ENCODE assay signal across 13 mouse cellular contexts in genomic region chr11:70079928-70080327, GRCm38 (mm10). TPM values are rescaled to one million over a fixed set of nuclear protein-coding genes. Genes with fewer than 3 reads are reported as not detected.
DNase-seq lines count a peak whose midpoint lies in the region; ATAC-seq and TF ChIP-seq lines count a peak whose summit lies in the region.
"Had no signal": no experiment of that assay in that cellular context is flagged by ENCODE, and none has a peak within 500 bp of the region (broad histone marks: within the 10 kb centered on the region; RNA-seq: fewer than 3 reads in every experiment).

No protein-coding gene starts in this region.

- H3K27ac ChIP-seq in stomach, postnatal 0 days (replicated peaks): no peak overlapping the region
- H3K27ac ChIP-seq: limb, embryonic 10.5 days; midbrain, embryonic 12.5 days had no signal

- no peak overlapping the region for H3K4me3 ChIP-seq in stomach, postnatal 0 days (ENCODE audit: low read depth, low read length)
- H3K4me3 ChIP-seq: limb, embryonic 10.5 days; midbrain, embryonic 12.5 days had no signal

- WGBS in stomach, postnatal 0 days: 71% methylated on average over 7 of the region's 7 CpGs

- H3K36me3 ChIP-seq in stomach, postnatal 0 days (ENCODE audit: control insufficient read depth, insufficient read depth, low read length): no peaks in the 10 kb centered on the region
- H3K36me3 ChIP-seq: limb, embryonic 10.5 days; midbrain, embryonic 12.5 days had no signal

- no peak for TF ChIP-seq EP300 in stomach, postnatal 0 days (optimal IDR thresholded peaks at IDR 0.05)

- no peaks in the 10 kb centered on the region for H3K9me3 ChIP-seq in stomach, postnatal 0 days (ENCODE audit: control insufficient read depth, low read length)
- H3K9me3 ChIP-seq: limb, embryonic 10.5 days; midbrain, embryonic 12.5 days had no signal

- no peaks in the 10 kb centered on the region; the same call in 1 of the 2 replicates for H3K27me3 ChIP-seq in stomach, postnatal 0 days (ENCODE audit: control insufficient read depth, insufficient read depth, low read length)
- H3K27me3 ChIP-seq: midbrain, embryonic 12.5 days had no signal

- peak; percentile 39 for ATAC-seq in megakaryocyte, adult 5-6 weeks (ENCODE audit: poor library complexity, severe bottlenecking)
- no peak for ATAC-seq in stomach, postnatal 0 days (ENCODE audit: low FRiP score, low TSS enrichment)
- ATAC-seq: forebrain, embryonic 14.5 days; hindbrain, embryonic 16.5 days had no signal

- DNase-seq in cerebellum, postnatal 10 days: peak; percentile 51 to 61
- no peak for DNase-seq in cerebellum, adult 9-11 months
- DNase-seq in 416B (ENCODE audit: low read depth): peak; percentile 75
- peak; percentile 57 for DNase-seq in induced T-regulatory cell, adult 2 months (ENCODE audit: low read depth)
- DNase-seq in gastrocnemius, postnatal 14 days: no peak
- no peak for DNase-seq in stomach, postnatal 0 days (ENCODE audit: low spot score)
- no peak for DNase-seq in cerebellum, postnatal 25 days
- DNase-seq: cerebellum, adult 9-10 months had no signal

- no peak overlapping the region for H3K4me2 ChIP-seq in stomach, postnatal 0 days (replicated peaks; ENCODE audit: low read depth)
- H3K4me2 ChIP-seq: midbrain, embryonic 12.5 days had no signal

- no peaks in the 10 kb centered on the region; the same call in 1 of the 2 replicates for H3K4me1 ChIP-seq in stomach, postnatal 0 days (replicated peaks; ENCODE audit: control insufficient read depth, insufficient read depth)
- H3K4me1 ChIP-seq: limb, embryonic 10.5 days; midbrain, embryonic 12.5 days had no signal

- intact Hi-C loops in gastrocnemius, postnatal 14 days (cut with DNase I; ENCODE audit: low total_unique reads): loop anchor here (5.0 kb wide), 1 partner anchor 132 kb away; the partner anchor contains the start of gene Slc16a11

- no peak for TF ChIP-seq CTCF in stomach, postnatal 0 days (IDR thresholded peaks at IDR 0.05; ENCODE audit: low read depth)

- no peak overlapping the region for H3K9ac ChIP-seq in stomach, postnatal 0 days (ENCODE audit: low read length)
- H3K9ac ChIP-seq: midbrain, embryonic 12.5 days had no signal

RNA-seq across cellular contexts. Expression of gene Asgr2, which starts 12.5 kb away (rescaled TPM):
- 0.16 and 0.27 TPM in 2 replicates for total RNA-seq in megakaryocyte, adult 5-6 weeks (2015)
- 2.1 and 3.0 TPM in 2 replicates for total RNA-seq in megakaryocyte, adult 5-6 weeks (2017)
- not detected for total RNA-seq in gastrocnemius, postnatal 14 days (2021)
- polyA plus RNA-seq in stomach, postnatal 0 days (2015; fragmentation: Nextera tagmentation; extraction: Ambion mirVana): 0.19 and 0.30 TPM in 2 replicates
- polyA plus RNA-seq: forebrain, embryonic 14.5 days; hindbrain, embryonic 16.5 days; limb, embryonic 10.5 days; midbrain, embryonic 12.5 days had no signal

RNA-seq across cellular contexts. Expression of gene Asgr1, which starts 26.0 kb away (rescaled TPM):
- not detected in 2 replicates for total RNA-seq in megakaryocyte, adult 5-6 weeks (2015)
- not detected in 2 replicates for total RNA-seq in megakaryocyte, adult 5-6 weeks (2017)
- not detected for total RNA-seq in gastrocnemius, postnatal 14 days (2021)
- 0.70 and 0.83 TPM in 2 replicates for polyA plus RNA-seq in stomach, postnatal 0 days (2015; fragmentation: Nextera tagmentation; extraction: Ambion mirVana)

RNA-seq across cellular contexts. Expression of gene Mgl2, which starts 50.2 kb away (rescaled TPM):
- total RNA-seq in megakaryocyte, adult 5-6 weeks (2015): 3.3 and 4.5 TPM in 2 replicates
- total RNA-seq in megakaryocyte, adult 5-6 weeks (2017): 3.3 and 4.5 TPM in 2 replicates
- 1 to 10 TPM; 1.9 to 3.1 TPM for total RNA-seq in gastrocnemius, postnatal 14 days (2021)
- polyA plus RNA-seq in stomach, postnatal 0 days (2015; fragmentation: Nextera tagmentation; extraction: Ambion mirVana): 0.48 and 0.68 TPM in 2 replicates

Comparison
In these comparisons a context has a peak if more than half of its experiments do, and no peak if none do; other contexts are left out.
1. DNase-seq: peak in cerebellum, postnatal 10 days (2 of 2), 416B (single experiment) and induced T-regulatory cell, adult 2 months (single experiment); none in cerebellum, adult 9-11 months (single experiment), gastrocnemius, postnatal 14 days (single experiment), stomach, postnatal 0 days (single experiment) and cerebellum, postnatal 25 days (0 of 2).